Mouse (Mus musculus) embryo, embryonic 10.5 days (tissue): ENCODE measurements around the gene Gm39566.
"Not testable (repeated sequence)": the region's sequence is repeated elsewhere in the genome, so short reads cannot be mapped to it uniquely, and the experiment has no call there.

Source experiments
- DNase-seq: peaks from one replicate; pipeline ENCODE4 v3.0.0-alpha.2; 2015; ENCODE audit warnings: low spot score

Gene Gm39566

DNA sequence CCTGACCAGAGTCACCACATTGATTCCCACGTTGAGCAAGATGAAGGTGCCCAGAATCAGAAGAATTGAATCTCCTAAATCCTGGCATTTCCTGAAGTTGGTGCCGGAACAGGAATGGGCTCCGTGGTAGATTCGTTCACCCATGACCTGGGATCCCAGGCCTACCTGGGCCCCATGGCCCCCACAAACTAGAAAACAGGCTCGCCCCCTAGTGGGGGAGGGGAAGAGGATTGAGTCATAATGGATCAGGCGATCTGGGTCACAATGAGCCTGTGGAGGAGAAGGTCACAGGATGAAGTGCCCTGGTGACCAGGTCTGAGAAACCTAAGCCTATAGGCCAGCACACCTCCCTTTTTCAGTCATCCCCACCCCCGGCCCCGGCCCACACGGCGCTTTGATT lies at the start of gene Gm39566:
TSS of gene Gm39566 (minus strand) at position 144 of the 400 bp plus-strand sequence.
- DNase-seq = no peak

- no peak for DNase-seq
Measured at GRCm38 (mm10) chr11:69864138-69864860, 49.2 kb upstream of the Gm39566 start.

DNA sequence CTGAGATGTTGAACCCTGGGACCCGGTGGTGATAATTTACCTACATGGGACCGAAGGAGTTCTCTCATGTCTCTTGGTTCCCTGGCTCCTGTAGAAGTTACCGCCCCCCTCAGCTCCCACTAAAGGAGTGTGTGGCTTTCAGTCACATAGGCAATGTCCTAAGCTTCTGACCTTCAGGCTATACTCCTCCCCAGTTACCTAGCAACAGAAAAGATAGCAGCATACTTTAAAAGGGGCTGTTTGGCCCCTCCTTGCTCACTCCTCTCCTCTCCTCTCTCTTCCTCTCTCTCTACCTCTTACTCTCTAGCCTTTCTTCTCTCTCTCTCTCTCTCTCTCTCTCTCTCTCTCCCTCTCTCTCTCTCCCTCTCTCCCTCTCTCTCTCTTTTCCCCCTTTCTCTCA lies 48.6 kb upstream of the Gm39566 start:
- DNase-seq = not testable (repeated sequence)

DNA sequence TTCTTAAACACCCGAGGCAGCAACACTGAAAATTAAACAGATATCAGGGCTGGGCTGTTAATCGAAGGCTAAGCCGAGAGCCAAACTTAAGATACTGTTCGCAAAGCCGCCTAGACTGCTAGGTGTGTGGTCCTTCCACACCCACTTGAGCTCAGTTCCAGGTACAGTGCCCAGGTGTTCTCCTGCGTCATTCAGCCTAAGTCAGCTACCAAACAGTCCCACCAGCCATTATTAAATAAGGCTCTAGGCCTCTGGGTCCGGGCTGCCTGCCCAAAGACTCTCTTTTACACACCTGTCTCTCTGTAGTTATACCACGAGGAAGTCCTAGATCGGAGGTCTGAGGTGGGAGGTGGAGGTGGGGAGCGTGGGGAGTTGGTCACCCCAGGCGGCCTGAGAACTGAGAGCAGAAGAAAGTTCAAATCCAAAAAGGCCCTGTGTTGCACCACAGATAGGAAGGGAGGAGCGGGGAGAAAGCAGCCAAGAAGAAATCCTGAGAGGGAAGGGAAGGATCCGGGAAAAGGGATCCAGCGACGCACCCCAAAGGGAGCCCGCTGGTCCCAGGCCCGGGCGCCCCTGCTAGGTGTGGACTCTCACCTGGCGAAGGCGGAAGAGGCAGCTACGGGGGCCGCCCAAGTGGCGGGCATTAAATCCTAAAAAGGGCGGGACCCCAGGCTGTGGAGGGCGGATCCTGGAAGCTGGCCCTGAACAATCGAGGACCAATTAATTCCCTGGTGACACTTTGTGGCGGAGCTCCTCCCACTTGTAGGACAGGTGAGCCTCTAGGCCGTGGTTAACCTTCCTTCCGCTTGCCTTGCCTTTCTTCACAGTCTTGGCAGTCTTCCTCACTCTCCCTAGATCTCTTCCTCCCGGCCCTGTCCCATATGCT lies 43.3 kb upstream of the Gm39566 start, which contains the start of gene Tnk1:
TSS of gene Tnk1 (minus strand) at position 618 of the 886 bp plus-strand sequence.
- no peak for DNase-seq

DNA sequence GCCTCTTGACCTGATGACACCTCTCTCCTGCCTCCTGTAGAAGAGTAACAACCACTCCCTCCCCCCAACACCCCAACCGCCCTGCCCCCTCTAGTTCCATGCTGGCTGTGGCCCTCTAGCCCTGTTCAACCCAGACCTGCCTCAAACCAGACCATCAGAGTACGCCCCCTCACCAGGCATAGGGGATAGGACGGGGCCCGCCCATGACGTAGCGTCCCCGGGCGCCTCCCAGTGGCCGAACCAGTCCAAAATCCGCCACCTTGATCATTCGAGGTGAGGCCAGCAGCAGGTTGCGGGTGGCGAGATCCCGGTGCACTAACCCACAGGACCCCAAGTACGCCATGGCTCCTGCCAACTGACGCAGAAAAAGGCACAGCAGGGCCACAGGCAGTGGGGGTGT lies 40.2 kb upstream of the Gm39566 start:
- peak; percentile 72 for DNase-seq

- DNase-seq = no peak
Measured at GRCm38 (mm10) chr11:69854680-69855079, 39.6 kb upstream of the Gm39566 start.

GRCm38 (mm10) chr11:69853994-69854393 lies 38.9 kb upstream of the Gm39566 start:
- peak; percentile 24 for DNase-seq

DNA sequence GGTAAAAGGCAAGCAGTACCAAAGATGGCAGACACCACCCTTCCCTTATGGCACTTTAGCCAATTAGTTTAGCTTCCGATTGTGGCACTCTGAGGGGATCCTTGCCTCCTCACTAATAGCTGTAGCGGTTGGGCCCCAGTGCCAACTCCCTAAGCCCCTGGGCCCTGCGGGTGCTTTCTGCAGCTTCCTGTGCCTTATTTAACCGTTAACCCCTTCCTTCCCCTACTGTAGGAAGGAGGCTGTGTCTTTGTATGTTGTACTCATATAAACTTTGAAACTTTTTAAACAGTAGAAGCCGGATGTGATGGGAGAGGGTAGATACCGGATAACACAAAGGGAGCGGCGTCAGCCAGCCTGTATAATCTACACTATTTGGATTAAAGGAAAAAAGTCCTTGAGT lies 35.7 kb upstream of the Gm39566 start:
- no peak for DNase-seq

GRCm38 (mm10) chr11:69849884-69850283 lies 34.8 kb upstream of the Gm39566 start:
- DNase-seq = no peak

GRCm38 (mm10) chr11:69849128-69849527 lies 34.0 kb upstream of the Gm39566 start:
- no peak for DNase-seq

DNA sequence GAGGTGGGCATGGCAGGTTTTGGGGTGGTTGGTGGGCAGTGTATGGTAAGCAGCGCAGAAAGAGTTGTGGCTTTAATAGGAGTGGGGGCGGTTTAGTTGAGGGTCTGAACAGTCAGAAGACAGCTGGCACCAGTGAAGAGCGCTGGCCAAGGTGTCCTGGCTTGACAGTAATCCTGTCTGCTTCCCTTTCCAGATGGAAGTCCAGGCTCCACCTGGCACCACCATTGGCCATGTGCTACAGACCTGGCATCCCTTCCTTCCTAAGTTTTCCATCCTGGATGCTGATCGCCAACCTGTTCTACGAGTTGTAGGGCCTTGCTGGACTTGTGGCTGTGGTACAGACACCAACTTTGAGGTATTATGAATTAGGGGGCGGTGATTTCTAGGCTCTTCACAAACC lies 32.9 kb upstream of the Gm39566 start:
- DNase-seq = no peak

- peak; percentile 39 for DNase-seq
Measured at GRCm38 (mm10) chr11:69846738-69847688, 31.9 kb upstream of the Gm39566 start.

DNA sequence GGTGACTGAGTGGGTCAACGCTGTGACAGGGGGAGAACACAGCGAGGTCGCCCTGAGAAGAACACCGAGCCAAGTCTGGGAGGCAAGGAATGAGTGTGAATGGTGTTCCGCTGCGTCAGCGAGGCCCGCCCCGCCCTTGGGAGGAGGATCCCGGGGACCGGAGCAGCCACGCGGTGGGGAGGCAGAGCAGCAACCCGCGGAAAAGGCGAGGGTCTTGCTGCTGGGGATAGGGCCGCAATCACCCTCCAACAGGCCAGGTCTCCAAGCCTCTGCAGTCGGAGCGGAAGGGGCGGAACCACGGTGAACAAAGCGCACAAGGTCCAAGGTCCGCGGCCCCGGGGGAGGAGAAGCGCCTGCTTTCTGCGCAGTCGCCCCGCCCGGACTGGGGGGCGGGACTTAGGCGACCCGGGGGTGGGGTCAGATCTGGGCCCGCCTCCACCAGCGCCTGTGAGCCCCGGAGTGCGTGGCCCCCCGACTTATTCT lies 31.1 kb upstream of the Gm39566 start, which contains the start of gene Plscr3:
TSS of gene Plscr3 (plus strand) at position 179 of the 483 bp plus-strand sequence.
- peak; percentile 97 for DNase-seq

- no peak for DNase-seq
Measured at GRCm38 (mm10) chr11:69838714-69839104, 23.6 kb upstream of the Gm39566 start.

DNA sequence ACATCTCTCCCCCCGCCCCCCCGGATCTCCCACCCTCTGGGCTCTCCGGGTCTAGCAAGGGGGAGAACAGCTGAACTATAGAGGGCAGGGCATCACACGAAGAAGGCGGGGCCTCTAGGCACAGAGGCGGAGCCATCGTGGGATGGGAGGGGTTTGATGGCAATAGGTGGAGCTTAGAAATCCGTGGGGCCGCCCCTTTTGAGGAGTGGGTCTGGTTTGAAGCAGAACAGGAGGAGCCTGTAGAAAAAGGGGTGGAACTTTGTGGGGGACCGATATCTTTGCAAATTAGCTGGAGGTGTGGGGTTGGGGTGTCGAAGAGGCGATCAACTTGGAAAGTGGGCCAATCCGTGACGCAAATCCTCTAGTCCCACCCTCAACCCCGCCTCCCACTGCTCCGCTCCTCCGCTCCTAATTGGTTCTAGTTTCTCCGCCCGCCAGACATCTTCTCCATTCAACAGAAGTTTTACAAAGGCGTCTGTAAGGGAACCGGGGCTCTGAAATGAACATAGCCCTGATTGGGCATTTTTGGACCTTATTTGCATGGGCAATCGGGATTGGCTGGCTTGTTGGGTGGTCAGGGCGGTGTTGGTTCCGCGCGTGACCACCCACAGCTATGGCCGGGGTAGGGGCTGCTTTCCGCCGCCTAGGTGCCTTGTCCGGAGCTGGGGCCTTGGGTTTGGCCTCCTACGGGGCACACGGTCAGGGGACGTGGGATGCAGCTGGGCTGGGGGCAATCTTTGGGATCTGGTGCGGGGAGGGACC lies 23.0 kb upstream of the Gm39566 start, which contains the start of gene Tmem256:
TSS of gene Tmem256 (plus strand) at position 563 of the 762 bp plus-strand sequence.
- DNase-seq = peak; percentile 99

DNA sequence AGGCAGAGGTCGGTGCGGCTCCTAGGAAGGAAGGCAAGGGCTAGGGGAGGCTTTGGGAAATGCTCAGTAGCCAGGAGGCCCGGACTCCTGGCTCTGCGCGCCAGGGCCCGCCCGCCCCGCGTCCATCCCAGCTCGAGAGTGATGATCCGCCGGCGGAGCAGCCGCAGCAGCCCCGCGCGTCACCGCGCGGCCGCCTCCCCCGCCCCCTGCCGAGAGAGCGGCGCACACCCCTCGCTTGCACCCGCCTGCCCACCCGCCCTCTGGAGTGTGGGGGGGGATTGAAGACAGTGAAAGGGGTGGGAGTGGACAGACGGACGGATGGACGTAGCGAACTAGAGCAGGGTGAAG lies 22.5 kb upstream of the Gm39566 start, which contains the start of gene Nlgn2:
TSS of gene Nlgn2 (minus strand) at position 181 of the 348 bp plus-strand sequence.
- DNase-seq = no peak

GRCm38 (mm10) chr11:69836703-69837576 lies 21.8 kb upstream of the Gm39566 start:
- peak; percentile 62 for DNase-seq

DNA sequence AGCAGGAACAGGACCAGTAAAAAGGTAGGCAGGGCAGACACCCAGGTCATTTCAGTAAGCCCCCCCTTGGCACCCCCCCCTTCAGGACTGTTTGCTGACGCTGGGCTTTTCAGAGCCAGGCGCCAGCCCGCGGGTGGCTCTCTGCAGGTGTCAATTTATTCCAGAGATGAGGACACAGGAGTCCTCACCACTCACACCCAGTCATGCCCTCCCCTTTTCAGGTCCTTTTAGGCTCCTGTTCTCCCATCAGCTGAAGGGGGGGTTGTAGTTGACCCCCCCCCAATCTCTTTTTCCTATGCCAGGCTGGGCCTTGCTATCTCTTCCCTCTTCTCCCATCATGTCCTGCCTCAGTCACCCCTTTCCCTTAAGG lies 20.9 kb upstream of the Gm39566 start:
- DNase-seq = peak; percentile 18

- peak; percentile 76 for DNase-seq
Measured at GRCm38 (mm10) chr11:69835326-69835965, 20.3 kb upstream of the Gm39566 start.
